Mouse (Mus musculus): ENCODE measurements around the gene Hs3st2. TPM values are rescaled to one million over a fixed set of nuclear protein-coding genes. Genes with fewer than 3 reads are reported as not detected.
A peak's percentile ranks its signal among the peaks of the same experiment; 100 is the strongest.

Hs3st2 gene
- polyA plus RNA-seq, 1 experiment from 2014 or later = 21.9 TPM

DNA sequence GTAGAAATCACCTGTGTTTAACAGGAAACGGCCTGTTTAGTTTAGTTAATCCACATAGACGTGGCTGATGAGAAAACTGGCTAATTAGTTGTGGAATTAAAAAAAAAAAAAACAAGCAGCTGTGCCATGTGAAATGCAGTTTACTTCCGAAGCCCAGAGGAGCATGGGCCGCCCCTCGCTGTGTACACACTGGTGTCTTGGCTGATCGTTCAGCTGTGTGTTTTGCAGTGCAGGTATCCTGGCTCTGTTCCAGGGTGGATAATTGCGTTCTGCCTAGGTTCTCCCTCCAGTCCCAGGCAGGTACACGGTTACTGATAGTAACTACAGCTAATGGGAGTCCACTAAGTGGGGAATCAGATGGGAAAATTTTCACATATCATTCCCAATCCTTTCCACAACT is 86.6 kb downstream of the Hs3st2 start:
- Histone ChIP-seq H3K27ac (ENCODE audit: low read depth, low read length) (no peak overlapping the region), H3K36me3 (ENCODE audit: control insufficient read depth, insufficient read depth, low read length) (no peaks in the 10 kb centered on the region), H3K4me1 (ENCODE audit: control insufficient read depth, insufficient read depth, low read length) (no peaks in the 10 kb centered on the region), H3K27me3 (ENCODE audit: control insufficient read depth, insufficient read depth, low read length) (no peaks in the 10 kb centered on the region), H3K9ac (replicated peaks; ENCODE audit: low read depth, low read length) (no peak overlapping the region), H3K9me3 (ENCODE audit: control insufficient read depth, low read length) (no peaks in the 10 kb centered on the region), H3K4me2 (ENCODE audit: low read depth, low read length) (no peak overlapping the region), H3K4me3 (ENCODE audit: low read depth, low read length) (no peak overlapping the region)
- ATAC-seq (ENCODE audit: low read depth) = peak; percentile 58; the same call in 1 of the 2 replicates
- WGBS = 46% methylated on average over 8 of the region's 8 CpGs

- H3K9ac ChIP-seq (replicated peaks; ENCODE audit: low read depth, low read length) = no peak overlapping the region
- no peak overlapping the region for H3K4me2 ChIP-seq (ENCODE audit: low read depth, low read length)
- H3K36me3 ChIP-seq (ENCODE audit: control insufficient read depth, insufficient read depth, low read length) = no peaks in the 10 kb centered on the region
- no peaks in the 10 kb centered on the region for H3K9me3 ChIP-seq (ENCODE audit: control insufficient read depth, low read length)
- no peak overlapping the region for H3K27ac ChIP-seq (ENCODE audit: low read depth, low read length)
- 85% methylated on average over 4 of the region's 4 CpGs for WGBS
- ATAC-seq (ENCODE audit: low read depth) = no peak
- no peaks in the 10 kb centered on the region for H3K27me3 ChIP-seq (ENCODE audit: control insufficient read depth, insufficient read depth, low read length)
- H3K4me1 ChIP-seq (ENCODE audit: control insufficient read depth, insufficient read depth, low read length) = no peaks in the 10 kb centered on the region
- H3K4me3 ChIP-seq (ENCODE audit: low read depth, low read length) = no peak overlapping the region
These were observed 88.4 kb downstream of the Hs3st2 start for GRCm38 (mm10) chr7:121480106-121480505.

- ATAC-seq (ENCODE audit: low read depth) = no peak
- Histone ChIP-seq H3K4me1 (ENCODE audit: control insufficient read depth, insufficient read depth, low read length) (no peaks in the 10 kb centered on the region), H3K27ac (ENCODE audit: low read depth, low read length) (no peak overlapping the region), H3K27me3 (ENCODE audit: control insufficient read depth, insufficient read depth, low read length) (no peaks in the 10 kb centered on the region), H3K36me3 (ENCODE audit: control insufficient read depth, insufficient read depth, low read length) (no peaks in the 10 kb centered on the region), H3K4me3 (ENCODE audit: low read depth, low read length) (no peak overlapping the region), H3K4me2 (ENCODE audit: low read depth, low read length) (no peak overlapping the region), H3K9me3 (ENCODE audit: control insufficient read depth, low read length) (no peaks in the 10 kb centered on the region), H3K9ac (replicated peaks; ENCODE audit: low read depth, low read length) (no peak overlapping the region)
- WGBS = 82% methylated on average over 4 of the region's 4 CpGs
These were observed 92.9 kb downstream of the Hs3st2 start for GRCm38 (mm10) chr7:121484590-121484989.

DNA sequence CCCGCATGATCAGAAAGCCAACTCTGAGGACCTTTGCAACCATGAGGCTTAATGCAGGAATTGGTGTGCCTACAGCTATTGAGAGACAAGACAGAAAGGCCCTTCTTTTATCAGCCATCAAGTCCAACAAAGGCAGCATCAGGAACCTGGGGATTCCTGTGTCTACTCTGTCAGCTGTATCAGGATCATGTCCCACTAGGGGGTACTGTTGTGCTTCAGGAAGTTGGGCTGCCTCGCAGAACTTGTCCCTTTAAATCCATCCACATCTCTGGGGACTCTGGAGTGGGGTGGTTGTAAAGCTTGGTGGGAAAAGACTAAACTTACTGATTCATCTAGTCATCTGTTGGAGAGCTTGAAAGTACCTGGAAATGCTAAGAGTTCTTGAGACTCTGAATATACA is 93.6 kb downstream of the Hs3st2 start:
- Histone ChIP-seq H3K9ac (replicated peaks; ENCODE audit: low read depth, low read length) (no peak overlapping the region), H3K9me3 (ENCODE audit: control insufficient read depth, low read length) (no peaks in the 10 kb centered on the region), H3K27me3 (ENCODE audit: control insufficient read depth, insufficient read depth, low read length) (no peaks in the 10 kb centered on the region), H3K4me1 (ENCODE audit: control insufficient read depth, insufficient read depth, low read length) (no peaks in the 10 kb centered on the region), H3K36me3 (ENCODE audit: control insufficient read depth, insufficient read depth, low read length) (no peaks in the 10 kb centered on the region), H3K4me3 (ENCODE audit: low read depth, low read length) (no peak overlapping the region), H3K27ac (ENCODE audit: low read depth, low read length) (no peak overlapping the region), H3K4me2 (ENCODE audit: low read depth, low read length) (no peak overlapping the region)
- ATAC-seq (ENCODE audit: low read depth) = no peak
- 72% methylated on average over 2 of the region's 2 CpGs for WGBS

DNA sequence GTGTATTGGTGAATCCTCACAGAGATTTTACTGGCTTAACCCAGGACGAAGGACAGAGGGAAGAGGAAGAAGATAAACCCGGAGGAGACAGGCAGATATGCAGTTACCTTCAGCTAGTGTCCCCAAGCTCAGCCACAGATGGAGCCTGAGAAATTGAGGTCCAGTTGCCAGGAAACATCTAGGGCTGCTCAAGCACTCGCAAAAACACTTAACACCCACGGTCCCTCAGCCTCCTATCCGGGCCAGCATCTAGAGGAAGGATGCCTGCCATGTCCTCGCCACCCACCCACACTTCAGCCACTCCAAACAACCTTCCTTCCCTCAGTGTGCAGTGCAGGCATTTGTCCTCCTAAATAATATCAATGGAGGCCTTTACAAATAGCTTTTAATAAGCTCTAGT is 95.6 kb downstream of the Hs3st2 start:
- no peak for ATAC-seq (ENCODE audit: low read depth)
- no peak overlapping the region for H3K4me2 ChIP-seq (ENCODE audit: low read depth, low read length)
- H3K27me3 ChIP-seq (ENCODE audit: control insufficient read depth, insufficient read depth, low read length) = no peaks in the 10 kb centered on the region
- H3K9ac ChIP-seq (replicated peaks; ENCODE audit: low read depth, low read length) = no peak overlapping the region
- no peaks in the 10 kb centered on the region for H3K4me1 ChIP-seq (ENCODE audit: control insufficient read depth, insufficient read depth, low read length)
- H3K27ac ChIP-seq (ENCODE audit: low read depth, low read length) = no peak overlapping the region
- no peaks in the 10 kb centered on the region for H3K36me3 ChIP-seq (ENCODE audit: control insufficient read depth, insufficient read depth, low read length)
- 68% methylated on average over 6 of the region's 6 CpGs for WGBS
- no peaks in the 10 kb centered on the region for H3K9me3 ChIP-seq (ENCODE audit: control insufficient read depth, low read length)
- no peak overlapping the region for H3K4me3 ChIP-seq (ENCODE audit: low read depth, low read length)

- Histone ChIP-seq H3K4me3 (ENCODE audit: low read depth, low read length) (no peak overlapping the region), H3K9me3 (ENCODE audit: control insufficient read depth, low read length) (no peaks in the 10 kb centered on the region), H3K4me2 (ENCODE audit: low read depth, low read length) (no peak overlapping the region), H3K4me1 (ENCODE audit: control insufficient read depth, insufficient read depth, low read length) (no peaks in the 10 kb centered on the region), H3K9ac (replicated peaks; ENCODE audit: low read depth, low read length) (no peak overlapping the region), H3K27ac (ENCODE audit: low read depth, low read length) (no peak overlapping the region), H3K27me3 (ENCODE audit: control insufficient read depth, insufficient read depth, low read length) (no peaks in the 10 kb centered on the region), H3K36me3 (ENCODE audit: control insufficient read depth, insufficient read depth, low read length) (no peaks in the 10 kb centered on the region)
- WGBS = 88% methylated on average over 9 of the region's 9 CpGs
- no peak for ATAC-seq (ENCODE audit: low read depth)
These were observed 97.7 kb downstream of the Hs3st2 start for GRCm38 (mm10) chr7:121489401-121489800.

GRCm38 (mm10) chr7:121491455-121492005 is 99.9 kb downstream of the Hs3st2 start:
- no peaks in the 10 kb centered on the region for H3K36me3 ChIP-seq (ENCODE audit: control insufficient read depth, insufficient read depth, low read length)
- ATAC-seq (ENCODE audit: low read depth) = no peak
- no peak overlapping the region for H3K27ac ChIP-seq (ENCODE audit: low read depth, low read length)
- H3K9me3 ChIP-seq (ENCODE audit: control insufficient read depth, low read length) = no peaks in the 10 kb centered on the region
- H3K4me1 ChIP-seq (ENCODE audit: control insufficient read depth, insufficient read depth, low read length) = no peaks in the 10 kb centered on the region
- H3K4me3 ChIP-seq (ENCODE audit: low read depth, low read length) = no peak overlapping the region
- no peak overlapping the region for H3K9ac ChIP-seq (replicated peaks; ENCODE audit: low read depth, low read length)
- H3K4me2 ChIP-seq (ENCODE audit: low read depth, low read length) = no peak overlapping the region
- 30% methylated on average over 3 of the region's 3 CpGs for WGBS
- no peaks in the 10 kb centered on the region for H3K27me3 ChIP-seq (ENCODE audit: control insufficient read depth, insufficient read depth, low read length)

- no peak overlapping the region for H3K4me2 ChIP-seq (ENCODE audit: low read depth, low read length)
- ATAC-seq (ENCODE audit: low read depth) = no peak
- no peak overlapping the region for H3K9ac ChIP-seq (replicated peaks; ENCODE audit: low read depth, low read length)
- H3K27me3 ChIP-seq (ENCODE audit: control insufficient read depth, insufficient read depth, low read length) = no peaks in the 10 kb centered on the region
- no peak overlapping the region for H3K4me3 ChIP-seq (ENCODE audit: low read depth, low read length)
- no peaks in the 10 kb centered on the region for H3K9me3 ChIP-seq (ENCODE audit: control insufficient read depth, low read length)
- WGBS = 96% methylated on average over 17 of the region's 17 CpGs
- no peaks in the 10 kb centered on the region for H3K4me1 ChIP-seq (ENCODE audit: control insufficient read depth, insufficient read depth, low read length)
- no peaks in the 10 kb centered on the region for H3K36me3 ChIP-seq (ENCODE audit: control insufficient read depth, insufficient read depth, low read length)
- no peak overlapping the region for H3K27ac ChIP-seq (ENCODE audit: low read depth, low read length)
These were observed 108.9 kb downstream of the Hs3st2 start for GRCm38 (mm10) chr7:121500516-121500915.

DNA sequence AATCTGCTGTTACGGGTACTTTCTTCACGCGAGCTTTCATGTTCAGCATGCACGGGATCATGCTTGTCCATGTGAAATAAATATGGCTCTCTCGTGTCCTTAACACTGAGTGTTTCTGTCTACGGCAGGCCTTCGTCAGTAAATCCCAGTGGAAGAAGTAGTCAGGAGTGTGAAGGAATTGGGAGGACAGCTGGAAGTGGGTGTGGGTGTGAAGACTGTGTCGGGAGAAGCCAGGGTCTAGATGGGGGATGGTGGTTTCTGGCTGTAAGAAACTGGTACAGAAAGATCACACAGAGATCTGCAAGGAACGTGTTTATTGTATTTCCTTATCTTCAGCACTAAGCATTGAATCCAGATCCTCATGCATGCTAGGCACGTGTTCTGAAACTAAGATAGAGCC is 110.0 kb downstream of the Hs3st2 start:
- Histone ChIP-seq H3K36me3 (ENCODE audit: control insufficient read depth, insufficient read depth, low read length) (no peaks in the 10 kb centered on the region), H3K4me1 (ENCODE audit: control insufficient read depth, insufficient read depth, low read length) (no peaks in the 10 kb centered on the region), H3K4me2 (ENCODE audit: low read depth, low read length) (no peak overlapping the region), H3K27ac (ENCODE audit: low read depth, low read length) (no peak overlapping the region), H3K4me3 (ENCODE audit: low read depth, low read length) (no peak overlapping the region), H3K9ac (replicated peaks; ENCODE audit: low read depth, low read length) (no peak overlapping the region), H3K27me3 (ENCODE audit: control insufficient read depth, insufficient read depth, low read length) (no peaks in the 10 kb centered on the region), H3K9me3 (ENCODE audit: control insufficient read depth, low read length) (no peaks in the 10 kb centered on the region)
- no peak for ATAC-seq (ENCODE audit: low read depth)
- WGBS = 83% methylated on average over 10 of the region's 10 CpGs
